Mouse (Mus musculus) cortical plate, adult 2 months (tissue): Measurements from ENCODE around the gene Copg1.

Experiments
- CTCF ChIP-seq: fragments of 200-500 bp; IDR thresholded peaks from 2 replicates; pipeline ENCODE4 v1.5.1; 2011; ENCODE audit warnings: mild to moderate bottlenecking, control low read depth, low read length; ENCODE audit not compliant: insufficient read depth; ENCODE audit errors: extremely low read depth
- POLR2A ChIP-seq: fragments of 200-500 bp; IDR thresholded peaks from 2 replicates; pipeline ENCODE4 v1.6.1; 2011; ENCODE audit warnings: mild to moderate bottlenecking, low read length, control low read depth; ENCODE audit not compliant: insufficient read depth; ENCODE audit errors: extremely low read depth

- TF ChIP-seq CTCF (no peak), POLR2A (no peak)
Observed at GRCm38 (mm10) chr6:87886721-87887120, 893 bp upstream of the Copg1 start.
